Mouse (Mus musculus) gastrocnemius, postnatal 14 days (tissue): ENCODE data around the gene Dctd. TPM values are rescaled to one million over a fixed set of nuclear protein-coding genes. Genes with fewer than 3 reads are reported as not detected.
"Not testable (repeated sequence)": the region's sequence is repeated elsewhere in the genome, so short reads cannot be mapped to it uniquely, and the experiment has no call there.

Experiments
- DNase-seq: peaks from one replicate; pipeline ENCODE4 v3.0.0; 2021; ENCODE audit warnings: mixed read lengths
- intact Hi-C: fragments of 180-260 bp; cut with DNase I; formaldehyde crosslinking; loops from one replicate; pipeline ENCODE4 v1.15.1; 2025; ENCODE audit warnings: low total_unique reads
- total RNA-seq, 2 experiments: library from RNA; stranded (reverse); gene quantifications; 2 replicates each; pipeline ENCODE4 v1.2.3; 2021

Gene Dctd
- total RNA-seq, 2 experiments from 2014 or later, result 1.5 to 3.4 TPM

GRCm38 (mm10) chr8:48136804-48137650, 38.1 kb downstream of the Dctd start:
- no peak for DNase-seq
- intact Hi-C loops, result no loop called here

- no peak for DNase-seq
- intact Hi-C loops, result no loop called here
Measured at GRCm38 (mm10) chr8:48137651-48137937, 38.7 kb downstream of the Dctd start.

GRCm38 (mm10) chr8:48141023-48141422, 42.1 kb downstream of the Dctd start:
- DNase-seq, result no peak
- intact Hi-C loops, result no loop called here

GRCm38 (mm10) chr8:48145766-48146165, 46.9 kb downstream of the Dctd start:
- intact Hi-C loops, result no loop called here
- DNase-seq, result no peak

- intact Hi-C loops, result no loop called here
- no peak for DNase-seq
Measured at GRCm38 (mm10) chr8:48146449-48146848, 47.6 kb downstream of the Dctd start.

GRCm38 (mm10) chr8:48152062-48152738, 53.3 kb downstream of the Dctd start:
- peak; percentile 69 for DNase-seq
- intact Hi-C loops, result no loop called here

- peak; percentile 84 for DNase-seq
- intact Hi-C loops, result no loop called here
Measured at GRCm38 (mm10) chr8:48153360-48154121, 54.6 kb downstream of the Dctd start.

GRCm38 (mm10) chr8:48157718-48158117, 58.8 kb downstream of the Dctd start:
- DNase-seq, result no peak
- intact Hi-C loops, result no loop called here

GRCm38 (mm10) chr8:48158560-48159217, 59.8 kb downstream of the Dctd start:
- intact Hi-C loops, result no loop called here
- DNase-seq, result no peak

GRCm38 (mm10) chr8:48177406-48177805, 78.5 kb downstream of the Dctd start:
- DNase-seq, result no peak
- intact Hi-C loops, result no loop called here

GRCm38 (mm10) chr8:48177876-48178275, 79.0 kb downstream of the Dctd start:
- intact Hi-C loops, result no loop called here
- no peak for DNase-seq

- DNase-seq, result no peak
- intact Hi-C loops, result no loop called here
Measured at GRCm38 (mm10) chr8:48178993-48179392, 80.1 kb downstream of the Dctd start.

GRCm38 (mm10) chr8:48180146-48180545, 81.3 kb downstream of the Dctd start:
- DNase-seq, intact Hi-C loops: not testable (repeated sequence)

GRCm38 (mm10) chr8:48181000-48181399, 82.1 kb downstream of the Dctd start:
- no peak for DNase-seq
- intact Hi-C loops, result no loop called here

GRCm38 (mm10) chr8:48183758-48184157, 84.9 kb downstream of the Dctd start:
- intact Hi-C loops, result no loop called here
- DNase-seq, result no peak

GRCm38 (mm10) chr8:48188586-48188985, 89.7 kb downstream of the Dctd start:
- DNase-seq, result no peak
- intact Hi-C loops, result no loop called here

- no peak for DNase-seq
- intact Hi-C loops, result no loop called here
Measured at GRCm38 (mm10) chr8:48195971-48196370, 97.1 kb downstream of the Dctd start.

GRCm38 (mm10) chr8:48199171-48199570, 100.3 kb downstream of the Dctd start:
- intact Hi-C loops, result no loop called here
- DNase-seq, result no peak

- intact Hi-C loops, result no loop called here
Measured at GRCm38 (mm10) chr8:48202632-48203031, 103.7 kb downstream of the Dctd start.

More at GRCm38 (mm10) chr8:48202632-48203031, 103.7 kb downstream of the Dctd start:
- no peak for DNase-seq
